Mouse (Mus musculus): Measurements from ENCODE around the gene Zdhhc9.

Gene Zdhhc9

DNA sequence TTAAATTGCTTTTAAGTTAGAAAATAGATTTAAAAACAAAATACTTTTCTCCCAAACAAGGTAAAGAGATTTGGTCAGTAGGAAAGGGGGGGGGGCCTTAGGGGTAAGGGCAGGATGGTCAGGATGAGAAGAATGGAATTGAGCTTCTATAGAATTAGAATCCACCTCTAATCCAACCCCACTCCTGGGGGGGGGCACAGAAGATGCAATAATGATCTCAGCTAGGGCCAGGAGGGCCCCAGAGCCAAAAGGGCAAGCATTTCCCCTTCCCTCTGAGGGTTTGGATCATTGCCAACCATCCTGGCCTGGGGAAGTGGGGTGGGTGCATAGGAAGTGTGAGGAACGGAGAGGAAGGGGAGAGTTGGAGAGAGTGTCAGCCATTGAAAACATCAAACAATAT is 38.3 kb downstream of the Zdhhc9 start:
- no peak for DNase-seq

DNA sequence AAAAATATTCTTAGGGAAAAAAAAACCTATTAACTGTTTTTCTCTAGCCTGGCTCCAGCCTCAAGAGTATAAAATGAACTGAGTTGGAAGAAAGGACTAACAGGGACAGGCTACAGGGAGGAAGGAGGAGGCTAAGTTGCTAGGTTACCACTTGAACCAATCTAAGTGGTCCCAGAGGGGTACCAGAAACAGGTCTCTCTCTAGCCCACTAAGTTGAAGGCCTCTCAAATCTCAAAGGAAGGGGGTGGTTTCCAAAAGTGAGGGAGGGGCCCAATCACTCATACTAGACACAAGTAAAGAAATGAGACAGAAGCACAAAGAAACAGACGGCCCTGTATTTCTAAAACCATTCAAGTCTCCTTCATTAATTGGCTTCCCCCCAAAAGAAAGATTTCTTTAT is 38.8 kb downstream of the Zdhhc9 start:
- no peak for DNase-seq

DNA sequence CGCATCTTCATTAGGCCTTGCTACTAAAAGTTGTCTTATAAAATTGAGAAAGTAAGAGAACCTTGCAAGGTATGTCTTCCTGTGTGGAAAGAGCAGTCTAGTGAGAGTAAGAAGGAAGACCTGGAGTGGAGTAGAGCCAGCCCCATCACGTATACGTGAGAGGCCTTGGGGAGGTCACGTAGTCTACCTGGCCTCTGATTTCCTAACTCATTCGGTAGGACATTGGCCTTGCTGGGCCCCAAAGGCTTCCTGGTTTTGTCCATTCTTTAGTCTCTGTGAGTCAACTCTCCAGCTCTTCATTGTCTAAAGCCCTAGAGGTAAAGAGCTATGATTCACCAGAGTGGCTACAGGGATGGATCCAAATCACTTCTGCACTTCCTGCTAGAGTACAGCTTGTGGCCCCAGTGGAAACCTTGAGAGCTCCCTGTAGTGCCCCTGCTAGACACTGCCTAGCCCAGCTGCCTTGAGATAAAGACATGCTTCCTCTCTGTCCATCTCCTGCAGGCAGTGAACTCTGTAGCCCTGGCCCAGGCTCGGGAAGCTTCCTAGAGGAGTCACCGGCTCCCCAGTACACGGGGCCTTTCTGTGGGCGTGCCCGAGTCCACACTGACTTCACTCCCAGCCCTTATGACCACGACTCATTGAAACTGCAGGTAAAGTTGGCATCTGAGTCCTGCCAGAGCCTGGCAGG is 50.3 kb downstream of the Zdhhc9 start:
- DNase-seq: no peak

DNA sequence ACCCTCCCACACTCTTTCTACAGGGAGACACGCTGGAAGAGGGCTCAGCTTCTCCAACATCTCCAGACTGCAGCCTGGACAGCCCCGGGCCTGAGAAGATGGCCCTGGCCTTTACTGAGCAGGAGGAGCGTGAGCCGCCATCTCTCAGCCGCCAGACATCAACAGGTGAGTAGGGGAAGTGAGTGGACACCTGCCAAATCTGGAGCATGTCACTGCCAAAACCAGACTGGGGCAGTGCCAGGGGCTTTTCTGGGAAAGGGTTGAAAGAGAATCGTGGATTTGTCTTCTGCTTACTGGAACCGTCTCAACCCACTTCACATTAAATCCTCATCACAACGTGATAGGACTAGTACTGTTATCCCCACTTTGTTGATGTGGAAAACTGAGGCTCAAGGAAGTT is 51.3 kb downstream of the Zdhhc9 start:
- no peak for DNase-seq

DNA sequence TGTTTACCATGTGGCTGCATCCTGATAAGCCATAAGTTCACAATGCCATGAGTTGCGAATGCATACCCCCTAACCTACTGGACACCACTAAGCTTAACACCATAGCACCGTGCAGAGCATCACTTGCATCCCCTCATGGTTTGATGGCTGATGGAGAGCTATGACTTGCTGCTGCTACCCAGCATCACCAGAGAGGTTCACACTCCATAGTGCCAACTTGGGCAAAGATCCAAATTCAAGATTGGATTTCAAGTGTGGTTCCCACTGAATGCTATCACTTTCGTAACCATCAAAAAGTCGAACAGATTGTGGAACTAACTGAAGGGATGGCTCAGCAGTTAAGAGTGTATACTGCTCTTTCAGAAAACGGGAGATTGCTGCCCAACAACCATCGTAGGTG is 53.2 kb downstream of the Zdhhc9 start:
- no peak for DNase-seq

DNA sequence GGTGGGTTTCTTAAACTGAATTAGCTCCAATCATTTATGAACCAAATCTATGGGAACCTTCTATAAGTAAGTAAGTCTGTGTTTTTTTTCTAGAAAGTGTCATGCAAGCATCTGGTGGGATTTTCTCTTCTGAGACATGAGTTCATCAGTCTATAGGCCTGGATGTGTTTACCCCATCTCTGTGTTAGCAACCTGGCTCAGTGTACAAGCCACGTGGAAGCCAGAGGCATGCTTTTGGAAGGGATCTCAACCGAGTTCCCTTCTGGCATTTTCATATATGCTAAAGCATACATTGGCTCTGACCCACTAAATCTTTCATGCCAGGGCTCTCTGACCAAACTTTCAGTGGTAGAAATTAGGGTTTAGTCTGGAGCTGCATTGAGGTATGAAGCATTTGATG is 54.7 kb downstream of the Zdhhc9 start:
- no peak for DNase-seq

DNA sequence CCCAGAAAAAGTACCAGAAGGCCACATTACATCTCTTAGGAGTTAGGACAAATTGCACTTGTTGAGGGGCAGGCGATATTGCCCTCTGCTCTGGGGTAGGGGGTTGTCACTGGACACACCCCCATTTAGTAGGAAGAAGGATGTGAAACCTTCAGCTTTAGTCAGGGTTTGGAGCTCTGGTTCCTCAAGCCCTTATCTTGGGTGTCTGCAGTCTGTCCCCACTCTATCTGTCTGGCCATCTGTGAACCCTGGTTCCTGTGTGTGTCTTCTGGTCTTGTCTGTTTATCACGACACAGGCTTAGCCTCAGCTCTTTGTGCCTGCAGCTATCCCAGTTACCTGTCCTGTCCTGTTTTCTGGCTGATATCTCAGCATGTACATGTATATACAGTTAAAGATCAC is 55.3 kb downstream of the Zdhhc9 start:
- DNase-seq: no peak

DNA sequence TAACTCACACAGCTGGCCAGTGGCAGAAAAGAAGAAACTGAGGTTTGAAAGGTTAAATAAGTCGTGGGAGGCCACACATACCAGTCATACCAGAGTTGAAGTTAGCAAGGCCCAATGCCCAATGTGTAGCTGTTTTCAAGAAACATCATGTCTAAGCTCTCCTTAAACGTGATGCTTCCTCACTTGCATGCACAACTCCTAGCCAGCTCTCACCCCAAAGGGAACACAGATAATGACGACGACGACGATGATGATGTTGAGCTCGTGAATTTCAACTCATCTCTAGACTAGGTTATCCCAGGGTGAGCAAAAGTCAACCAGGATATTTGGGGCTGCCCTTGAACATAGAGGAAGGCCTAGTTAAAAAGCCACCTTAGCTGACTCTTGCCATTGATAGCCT is 56.6 kb downstream of the Zdhhc9 start:
- DNase-seq: no peak

DNA sequence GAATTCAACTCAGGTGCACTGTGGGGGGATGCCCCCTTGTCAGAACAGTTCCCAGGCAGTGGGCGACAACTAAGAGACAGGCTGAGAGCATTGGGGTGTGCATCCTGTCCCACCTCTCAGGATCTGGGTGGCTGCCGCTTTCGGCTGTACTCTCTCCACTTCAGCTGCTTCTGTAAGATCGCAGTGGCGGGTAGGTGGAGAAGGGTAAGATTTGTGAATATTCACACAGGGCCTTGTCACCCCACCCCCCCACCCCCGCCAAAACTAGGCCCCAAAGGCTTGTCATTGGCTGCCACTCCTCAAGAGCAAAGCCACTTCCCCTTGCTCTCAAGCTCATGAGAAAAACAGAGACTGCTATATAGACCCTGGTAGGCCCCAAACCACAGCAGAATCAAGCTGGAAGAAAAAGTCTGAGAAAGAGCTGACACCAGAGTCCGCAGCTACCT is 60.9 kb downstream of the Zdhhc9 start:
- peak; percentile 57 to 75 for DNase-seq

DNA sequence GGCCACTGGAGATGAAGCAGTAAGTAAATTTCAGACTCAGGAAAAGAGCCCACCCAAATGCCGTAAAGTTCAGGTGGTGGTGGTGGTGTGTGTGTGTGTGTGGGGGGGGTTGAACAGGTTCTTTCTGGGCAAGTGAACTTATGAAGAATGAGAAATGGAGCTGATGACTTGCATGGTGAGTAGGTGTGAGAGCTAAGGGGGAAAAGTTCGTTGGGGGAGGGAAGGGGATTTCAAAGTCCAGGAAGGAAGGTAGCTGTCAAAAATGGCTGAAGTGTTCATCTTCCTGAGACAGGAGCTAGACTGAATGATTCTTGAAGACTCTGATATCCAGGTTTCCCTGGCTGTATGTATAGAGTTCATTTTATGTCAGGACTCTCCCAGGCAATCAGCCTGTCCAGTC is 61.5 kb downstream of the Zdhhc9 start:
- DNase-seq: no peak

DNA sequence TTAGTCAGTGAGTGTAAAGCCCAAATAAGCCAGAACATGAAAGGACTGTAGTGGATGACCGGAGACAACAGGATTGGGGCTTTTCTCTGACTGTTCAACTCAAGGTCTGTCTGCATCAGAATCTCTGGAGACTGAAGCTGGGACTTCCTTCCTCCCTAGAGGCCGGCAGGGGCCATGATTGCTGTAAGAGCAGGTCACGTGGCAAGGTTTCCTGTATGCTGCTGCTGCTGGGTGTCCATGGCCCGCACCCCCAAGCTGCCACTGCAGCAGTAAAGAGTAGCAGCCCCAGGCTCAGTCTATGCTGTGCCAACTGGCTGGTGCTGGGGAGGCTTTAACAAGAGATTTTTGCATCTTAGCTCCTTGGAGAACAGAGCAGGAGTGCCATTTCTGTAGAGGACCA is 62.4 kb downstream of the Zdhhc9 start, which contains the start of gene Sash3:
Gene Sash3 (plus strand): TSS at position 175 of the 400 bp plus-strand sequence.
- DNase-seq: peak; percentile 66 to 81

DNA sequence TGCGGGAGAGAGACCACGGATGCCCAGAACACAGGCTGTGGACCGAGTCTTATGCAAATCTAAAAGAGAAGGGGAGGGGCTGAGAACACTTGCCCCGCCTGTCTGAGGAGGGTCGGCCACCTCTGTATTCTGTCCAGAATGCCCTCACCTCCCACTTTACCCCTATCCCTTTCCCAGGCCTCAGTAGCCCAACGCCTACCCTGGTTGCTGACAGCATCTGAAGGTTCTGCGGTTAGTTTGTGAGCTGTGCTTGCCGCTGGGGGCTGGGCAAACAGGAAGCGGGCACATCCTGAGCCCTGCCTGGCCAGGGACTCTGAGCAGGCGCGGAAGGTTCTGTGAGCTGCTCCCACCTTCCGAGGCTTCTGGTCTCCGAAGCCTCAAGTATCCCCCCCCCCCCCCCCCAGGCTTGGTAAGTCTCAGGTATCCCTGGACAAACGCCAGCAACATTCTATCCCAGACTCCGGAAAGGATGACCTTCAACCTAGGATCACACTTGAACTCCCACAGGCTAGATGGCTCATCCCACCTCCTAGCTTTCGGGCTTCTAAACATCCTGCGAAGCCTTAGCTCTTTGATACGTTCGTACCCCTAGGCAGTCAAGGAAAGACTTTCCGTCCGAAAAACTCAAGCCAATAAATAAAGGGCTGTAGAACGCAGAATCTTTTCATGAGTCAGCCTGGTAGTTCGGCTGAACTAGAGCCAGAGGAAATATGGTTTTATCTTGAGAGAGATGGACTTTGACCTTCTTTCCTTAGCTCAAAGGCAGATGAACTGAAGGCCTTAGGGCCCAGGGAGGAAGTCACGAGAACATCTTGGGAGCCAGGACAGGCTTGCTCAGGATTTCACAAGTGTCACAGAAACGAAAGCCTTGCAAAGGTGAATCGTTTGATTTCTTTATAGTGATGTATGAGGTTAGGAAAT is 65.0 kb downstream of the Zdhhc9 start:
- peak; percentile 63 to 80 for DNase-seq

DNA sequence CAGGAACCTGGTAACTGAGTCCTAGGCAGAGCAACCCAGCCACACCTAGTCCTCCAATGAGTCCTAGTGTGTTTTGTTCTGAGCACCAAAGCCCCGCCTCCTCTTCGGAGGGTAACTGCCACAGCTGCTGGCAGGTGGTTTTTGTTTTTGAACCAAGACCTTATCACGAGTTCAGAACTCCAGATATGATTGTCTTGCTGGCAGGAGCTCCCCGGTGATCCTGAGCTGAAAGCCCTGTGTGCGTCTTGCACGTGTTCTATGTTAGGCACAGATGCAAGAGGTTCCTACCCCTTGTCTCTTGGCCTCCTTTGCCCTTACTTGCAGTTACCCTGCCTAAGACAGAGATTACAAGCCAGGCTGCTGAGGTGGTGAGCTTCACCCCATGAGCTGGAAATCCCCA is 67.2 kb downstream of the Zdhhc9 start:
- DNase-seq: peak; percentile 70 to 85

DNA sequence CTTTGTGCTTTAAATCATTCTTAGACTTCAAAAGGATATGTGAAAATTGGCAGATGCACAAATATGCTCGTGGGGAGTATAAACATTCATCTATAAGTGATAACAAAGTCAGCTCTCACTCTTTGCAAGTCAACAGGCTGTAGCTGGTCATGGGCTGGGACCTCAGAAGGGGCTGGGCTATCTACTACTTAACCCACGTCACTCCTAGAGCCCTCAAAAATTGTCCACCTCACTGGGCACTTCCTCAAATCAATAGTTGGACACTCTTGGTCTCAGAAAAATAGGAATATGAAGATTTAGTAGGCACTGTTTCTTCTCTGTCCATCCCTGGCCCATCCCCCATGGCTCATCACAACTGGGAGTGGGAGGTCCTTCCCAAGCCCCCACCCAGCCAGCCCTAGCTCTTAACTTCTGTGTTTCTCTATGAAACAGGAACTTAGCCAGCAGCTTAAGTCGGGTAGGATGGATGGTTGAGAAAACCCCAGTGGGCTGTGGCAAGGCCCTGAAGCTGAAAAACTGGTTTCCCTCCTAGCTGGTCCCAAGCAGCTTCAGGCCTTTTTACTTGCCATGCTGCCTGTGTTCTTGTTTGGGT is 68.3 kb downstream of the Zdhhc9 start:
- peak in 1 of 2 experiments; percentile 51 for DNase-seq

DNA sequence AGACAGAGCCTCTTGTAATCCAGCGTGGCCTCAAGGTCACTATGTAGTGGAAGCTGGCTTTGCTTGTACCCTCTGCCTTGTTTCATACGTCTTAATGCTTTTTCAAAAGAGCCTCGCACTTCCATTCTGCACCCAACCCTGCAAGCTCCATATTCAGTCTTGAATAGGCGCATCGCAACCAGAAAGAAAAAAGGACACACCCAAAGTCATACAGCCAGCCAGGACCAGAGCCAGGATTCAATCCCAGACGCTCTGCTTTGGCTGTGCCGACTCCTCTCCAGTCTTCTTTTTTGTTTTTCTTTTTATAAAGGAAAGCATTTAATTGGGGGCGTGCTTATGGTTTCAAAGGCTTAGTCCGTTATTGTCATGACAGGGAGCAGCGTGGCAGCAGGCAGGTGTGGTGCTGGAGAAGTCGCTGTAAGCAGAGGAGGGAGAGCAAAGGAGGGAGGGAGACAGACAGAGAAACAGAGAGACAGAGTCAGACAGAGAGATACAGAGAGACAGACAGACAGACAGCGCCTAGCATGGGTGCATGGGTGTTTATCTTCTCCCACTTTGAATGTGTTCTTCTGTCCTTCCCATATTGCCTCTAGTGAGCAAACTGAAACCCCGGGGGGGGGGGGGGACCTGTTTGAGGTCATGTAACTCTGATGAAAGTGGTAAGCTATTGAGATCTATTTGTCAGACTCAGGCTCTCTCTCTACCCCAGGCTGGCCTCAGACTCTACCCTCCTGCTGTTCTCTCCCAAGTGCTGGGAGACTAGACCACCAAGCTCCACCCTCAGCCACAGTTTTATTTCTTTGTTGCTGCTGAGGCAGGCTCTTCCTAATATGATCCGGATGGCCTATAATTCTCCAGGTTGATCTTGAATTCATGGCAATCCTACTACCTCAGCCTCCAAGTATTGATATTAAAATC is 69.1 kb downstream of the Zdhhc9 start:
- peak in 1 of 2 experiments; percentile 56 for DNase-seq

DNA sequence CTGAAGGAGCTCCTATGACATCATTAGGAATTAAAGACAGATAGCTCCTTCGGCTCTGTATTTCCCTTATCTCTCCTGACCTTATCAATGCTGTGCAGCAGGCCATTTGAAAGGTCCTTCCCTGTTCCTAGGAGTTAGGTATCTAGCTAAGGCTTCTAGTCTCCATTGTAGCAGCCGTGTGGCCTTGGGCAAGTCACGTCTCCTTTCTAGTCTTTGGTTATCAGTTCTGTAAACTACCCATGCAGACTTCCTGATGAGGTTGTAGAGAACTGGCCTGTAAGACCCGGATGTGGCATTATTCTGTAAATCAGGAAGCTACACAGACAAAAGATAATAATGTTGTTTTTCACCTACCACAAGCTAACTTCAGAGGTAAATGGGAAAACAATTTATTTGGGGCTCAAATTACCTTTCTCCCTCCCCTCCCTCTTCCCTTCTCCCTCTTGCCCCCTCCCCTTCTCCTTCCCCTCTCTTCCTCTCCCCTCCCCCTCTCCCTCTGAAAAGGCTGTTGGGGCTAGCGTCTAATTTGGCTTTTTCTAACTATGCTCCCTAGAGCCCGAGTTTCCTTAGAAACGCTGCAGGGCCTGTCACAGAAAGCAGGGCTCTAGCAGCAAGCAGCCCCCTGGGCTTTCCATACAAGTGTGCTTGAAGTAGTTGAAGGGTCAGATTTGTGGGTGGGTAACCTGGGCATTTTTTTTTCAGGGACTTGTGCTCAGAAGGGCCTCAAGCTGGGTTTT is 70.0 kb downstream of the Zdhhc9 start:
- DNase-seq: no peak

DNA sequence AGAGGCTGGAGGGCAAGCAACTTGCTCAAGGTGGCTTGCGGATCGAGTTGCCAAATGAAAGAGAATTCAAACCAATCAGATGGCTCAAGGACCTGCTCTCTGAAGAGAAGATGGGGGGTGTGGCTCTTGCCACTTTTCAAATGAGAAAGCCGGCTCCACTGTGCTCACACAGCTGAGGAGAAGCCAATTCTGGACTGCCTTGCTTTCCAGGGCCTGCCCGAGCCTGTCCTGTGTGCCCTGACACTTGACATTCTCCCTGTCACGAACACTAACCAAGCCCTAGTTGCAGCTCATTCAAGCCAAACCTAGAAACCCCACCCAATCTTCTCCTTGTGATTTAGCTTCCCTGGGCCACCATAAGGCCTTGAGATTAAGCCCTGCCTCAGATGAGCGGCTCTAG is 70.7 kb downstream of the Zdhhc9 start:
- DNase-seq: peak in 1 of 2 experiments; percentile 55

DNA sequence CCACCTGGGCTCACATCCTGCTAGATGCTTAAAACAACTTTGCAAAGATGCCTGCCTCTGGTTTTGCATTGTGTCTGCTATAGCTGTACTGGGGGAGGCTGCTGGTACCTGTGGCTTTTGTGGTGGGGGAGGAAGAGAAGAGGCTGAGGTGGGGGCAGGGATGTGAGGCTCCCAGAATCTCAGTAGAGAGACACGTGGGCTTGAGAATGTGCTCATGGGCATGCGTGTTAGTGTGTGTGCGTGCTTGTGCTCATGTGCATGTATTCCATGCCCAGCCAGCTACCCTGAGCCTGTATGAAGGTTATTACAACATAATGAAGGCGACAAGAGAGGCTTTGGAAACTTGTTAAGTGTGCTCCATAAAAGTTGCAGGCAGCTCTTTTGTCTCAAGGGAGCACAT is 71.7 kb downstream of the Zdhhc9 start:
- peak; percentile 71 to 85 for DNase-seq

DNA sequence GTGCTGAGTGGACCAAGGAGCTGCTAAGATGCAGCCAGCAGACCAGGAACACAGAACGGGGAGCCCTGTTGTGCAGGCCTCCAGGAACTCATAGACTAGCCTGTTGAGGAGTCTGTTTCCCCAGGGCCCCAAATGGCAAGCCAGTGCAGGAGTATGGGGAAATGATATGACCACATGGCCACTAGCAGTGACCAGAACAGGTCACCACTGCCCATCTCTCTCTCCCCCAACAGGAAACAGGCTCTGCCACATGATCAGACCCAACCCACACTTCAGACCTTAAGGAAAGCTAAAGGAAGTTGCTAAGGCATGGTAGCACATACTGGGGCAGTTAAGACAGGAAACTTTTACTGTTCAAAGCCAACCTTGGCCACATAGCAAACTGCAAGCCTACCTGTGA is 79.5 kb downstream of the Zdhhc9 start:
- no peak for DNase-seq

DNA sequence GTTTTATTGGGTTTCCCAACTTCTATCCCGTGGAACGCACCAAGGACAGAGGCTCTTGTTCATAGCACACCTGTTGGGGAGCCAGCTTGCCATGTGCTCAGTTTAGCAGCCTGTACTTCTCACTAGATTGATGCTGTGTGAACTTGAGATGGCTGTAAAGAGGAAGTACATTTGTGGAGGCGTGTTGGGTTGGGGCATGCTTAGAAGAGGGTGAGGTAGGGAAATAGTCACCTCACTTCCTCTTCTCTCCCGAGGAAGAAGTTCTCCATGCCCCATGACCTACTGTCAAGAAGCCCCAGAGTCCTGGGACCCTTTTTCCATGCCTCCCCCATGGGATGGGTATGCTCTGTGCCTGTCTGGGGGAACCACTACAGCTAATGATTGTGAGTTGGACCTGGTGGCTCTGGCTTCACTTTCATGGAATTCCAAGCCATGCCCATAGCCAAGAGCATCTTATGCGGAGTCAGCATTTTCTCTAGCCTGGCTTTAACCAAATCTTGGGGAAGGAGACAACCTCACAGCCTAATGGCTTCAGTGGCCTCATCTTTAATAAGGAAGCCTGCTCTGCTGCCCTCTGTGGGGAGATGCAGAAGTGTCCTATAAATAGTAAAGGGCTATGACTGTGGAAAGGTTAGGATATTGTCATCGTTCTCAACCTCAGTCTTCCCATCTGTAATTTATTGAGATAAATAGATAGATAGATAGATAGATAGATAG is 81.0 kb downstream of the Zdhhc9 start:
- DNase-seq: peak in 1 of 2 experiments; percentile 26

DNA sequence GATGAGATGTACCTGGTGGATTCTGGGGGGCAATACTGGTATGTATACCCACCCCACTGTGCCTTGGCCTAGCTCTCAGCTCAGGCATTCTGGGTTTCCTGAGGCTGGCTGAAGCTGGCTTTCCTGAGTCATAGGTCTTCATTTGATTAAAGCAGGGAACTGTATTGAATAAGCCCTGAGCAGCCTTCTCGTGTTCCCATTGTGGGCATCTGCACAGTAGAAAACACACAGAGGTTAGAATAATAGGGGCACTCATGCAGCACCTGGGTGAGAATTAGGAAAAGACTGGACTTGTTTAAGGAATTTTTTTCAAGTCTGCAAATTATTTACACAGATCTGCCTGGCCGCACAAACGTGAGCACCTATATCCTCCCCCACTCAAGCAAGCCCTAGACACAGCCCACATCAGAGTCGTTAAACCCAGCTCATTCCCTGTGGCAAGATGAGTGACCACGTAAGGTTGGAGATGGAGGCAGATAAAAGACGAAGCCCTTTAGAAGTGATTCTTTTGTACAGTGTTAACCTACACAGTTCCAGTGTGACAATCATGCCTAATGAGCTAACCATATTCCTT is 81.7 kb downstream of the Zdhhc9 start:
- DNase-seq: no peak

All from thymus, adult 18-20 months (tissue).